9 mouse cellular contexts compared by ENCODE assay signal in genomic region chr7:47150420-47151061, GRCm38 (mm10). TPM values are rescaled to one million over a fixed set of nuclear protein-coding genes. Genes with fewer than 3 reads are reported as not detected.
A peak's percentile ranks its signal among the peaks of the same experiment; 100 is the strongest.
DNase-seq lines count a peak whose midpoint lies in the region; ATAC-seq and TF ChIP-seq lines count a peak whose summit lies in the region.
"Had no signal": no experiment of that assay in that cellular context is flagged by ENCODE, and none has a peak within 500 bp of the region (broad histone marks: within the 10 kb centered on the region; RNA-seq: fewer than 3 reads in every experiment).

No protein-coding gene starts in this region.

- DNase-seq in gastrocnemius, adult 18-20 months (ENCODE audit: low spot score): peak; percentile 38
- no peak for DNase-seq in gastrocnemius, postnatal 14 days
- DNase-seq in ES-E14 (ENCODE audit: low read depth, low spot score): peak; percentile 46
- peak; percentile 64 to 70 for DNase-seq in cerebellum, postnatal 10 days
- DNase-seq in heart, adult 8-10 months (ENCODE audit: low spot score): peak; percentile 48
- peak; percentile 39 to 54 for DNase-seq in kidney, postnatal 4 days

- no peaks in the 10 kb centered on the region for H3K36me3 ChIP-seq in ES-E14 (ENCODE audit: control insufficient read depth, insufficient read depth, low read length, poor library complexity, severe bottlenecking)
- no peaks in the 10 kb centered on the region for H3K36me3 ChIP-seq in stomach, embryonic 16.5 days (ENCODE audit: control insufficient read depth, insufficient read depth, low read length)

- 0 out of 4 replicates have a peak, but pooled peaks cover 0 to 2% of the 10 kb centered on the region in 2 experiments for H3K4me1 ChIP-seq in ES-E14 (ENCODE audit: control insufficient read depth in 2 of 2, insufficient read depth in 2 of 2, low read length in 2 of 2, poor library complexity in 1 of 2)
- H3K4me1 ChIP-seq in stomach, embryonic 16.5 days (ENCODE audit: control insufficient read depth, insufficient read depth, low read length): no peaks in the 10 kb centered on the region

- in situ Hi-C loops in ES-E14 (cut with MboI; ENCODE audit: low sequenced_read_pairs in 2 of 2, unreplicated experiment in 2 of 2): loop anchor here in 1 of 2 experiments (5.0 kb wide), 1 partner anchor 188 kb away; no protein-coding TSS in a partner anchor

- H3K4me3 ChIP-seq in ES-E14 (ENCODE audit: insufficient read depth in 1 of 2, low read depth in 1 of 2, low read length in 2 of 2, poor library complexity in 1 of 2, severe bottlenecking in 1 of 2): no peak overlapping the region
- H3K4me3 ChIP-seq in stomach, embryonic 16.5 days (replicated peaks; ENCODE audit: low read length): no peak overlapping the region; the same call in 1 of the 2 replicates

- H3K27ac ChIP-seq in ES-E14 (ENCODE audit: insufficient read depth, low read depth, low read length, poor library complexity, severe bottlenecking): no peak overlapping the region
- H3K27ac ChIP-seq in stomach, embryonic 16.5 days (ENCODE audit: low read length): no peak overlapping the region

- intact Hi-C loops in gastrocnemius, postnatal 14 days (cut with DNase I; ENCODE audit: low total_unique reads): no loop called here

- H3K27me3 ChIP-seq in stomach, embryonic 16.5 days (ENCODE audit: control insufficient read depth, insufficient read depth, low read length): no peaks in the 10 kb centered on the region

- H3K9me3 ChIP-seq in ES-E14 (ENCODE audit: control insufficient read depth, insufficient read depth, low read depth, low read length): no peaks in the 10 kb centered on the region
- no peaks in the 10 kb centered on the region for H3K9me3 ChIP-seq in stomach, embryonic 16.5 days (replicated peaks; ENCODE audit: control insufficient read depth, low read length)

- H3K4me2 ChIP-seq in stomach, embryonic 16.5 days (ENCODE audit: low read depth, low read length): peak overlapping the region; percentile 39

- WGBS in stomach, embryonic 16.5 days: 15% methylated on average over 11 of the region's 11 CpGs

- H3K9ac ChIP-seq in ES-E14 (ENCODE audit: insufficient read depth, low read depth, low read length, poor library complexity, severe bottlenecking): no peak overlapping the region
- H3K9ac ChIP-seq in stomach, embryonic 16.5 days (ENCODE audit: low read length): no peak overlapping the region

- ATAC-seq in megakaryocyte-erythroid progenitor cell, adult 5-6 weeks (replicated peaks; ENCODE audit: low FRiP score, low TSS enrichment, poor library complexity, severe bottlenecking): peak; percentile 79
- ATAC-seq in stomach, embryonic 16.5 days (ENCODE audit: insufficient read depth, low FRiP score): no peak

TF ChIP-seq in ES-E14, 5 proteins besides CTCF, POLR2A, EP300 and RAD21:
- no peak for TF ChIP-seq ZNF384 (IDR thresholded peaks at IDR 0.05; ENCODE audit: low read depth, low read length)
- TF ChIP-seq CHD2 (IDR thresholded peaks at IDR 0.05; ENCODE audit: low read depth, low read length): no peak
- TF ChIP-seq ZC3H11A (IDR thresholded peaks at IDR 0.05; ENCODE audit: borderline replicate concordance, low read depth, low read length): peak; percentile 89

RNA-seq across cellular contexts. Expression of gene Ptpn5, which starts 17.1 kb away (rescaled TPM):
- total RNA-seq in gastrocnemius, adult 18-20 months (2021): not detected
- total RNA-seq in gastrocnemius, postnatal 14 days (2021): not detected
- total RNA-seq in ES-E14 (2012; rRNA removed): 0.32 and 0.36 TPM in 2 replicates
- total RNA-seq in heart, adult 8-10 months (2022): not detected
- total RNA-seq in megakaryocyte-erythroid progenitor cell, adult 5-6 weeks (2014; fragmentation: Nextera tagmentation): not detected in 2 replicates
- total RNA-seq in megakaryocyte-erythroid progenitor cell, adult 5-6 weeks (2017): not detected in 2 replicates
- polyA plus RNA-seq in stomach, embryonic 16.5 days (2015; fragmentation: Nextera tagmentation; extraction: Ambion mirVana): 1.2 and 1.3 TPM in 2 replicates

RNA-seq across cellular contexts. Expression of gene Mrgpra6, which starts 54.2 kb away (rescaled TPM):
- not detected for total RNA-seq in gastrocnemius, adult 18-20 months (2021)
- not detected for total RNA-seq in gastrocnemius, postnatal 14 days (2021)
- not detected in 2 replicates for total RNA-seq in ES-E14 (2012; rRNA removed)
- not detected for total RNA-seq in heart, adult 8-10 months (2022)
- not detected in 2 replicates for total RNA-seq in megakaryocyte-erythroid progenitor cell, adult 5-6 weeks (2014; fragmentation: Nextera tagmentation)
- total RNA-seq in megakaryocyte-erythroid progenitor cell, adult 5-6 weeks (2017): not detected in 2 replicates
- not detected in 2 replicates for polyA plus RNA-seq in stomach, embryonic 16.5 days (2015; fragmentation: Nextera tagmentation; extraction: Ambion mirVana)
- total RNA-seq: layer of hippocampus, postnatal 25 days had no signal
